Mouse (Mus musculus): ENCODE data around the gene C1rb. TPM values are rescaled to one million over a fixed set of nuclear protein-coding genes. Genes with fewer than 3 reads are reported as not detected.
A peak's percentile ranks its signal among the peaks of the same experiment; 100 is the strongest.
"Not testable (repeated sequence)": the region's sequence is repeated elsewhere in the genome, so short reads cannot be mapped to it uniquely, and the experiment has no call there.

C1rb gene
- 0.26 TPM in 1 of 2 replicates, not detected in the other for total RNA-seq (2012; rRNA removed)

DNA sequence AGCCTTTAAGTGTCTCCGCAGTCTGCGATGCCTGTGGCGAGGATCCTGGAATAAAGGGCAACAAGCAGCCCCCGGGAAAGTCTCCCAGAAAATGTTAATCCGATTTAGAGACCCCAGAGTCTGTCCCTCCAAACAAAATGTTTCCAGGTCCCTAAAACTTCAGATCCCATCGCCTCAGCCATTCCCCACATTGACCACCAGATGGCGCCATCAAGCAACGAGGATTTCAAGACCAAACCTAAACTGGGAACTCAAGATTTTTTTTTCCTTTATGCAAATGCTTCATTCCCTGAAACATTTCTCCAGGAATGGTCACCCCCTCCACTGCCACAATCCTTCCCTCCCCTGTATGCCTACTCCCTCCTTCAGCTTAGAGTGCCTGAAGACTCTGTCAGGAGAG is at the start of gene C1rb:
Gene C1rb (plus strand): TSS at position 269 of the 400 bp plus-strand sequence.
- H3K9ac ChIP-seq (ENCODE audit: insufficient read depth, low read depth, low read length, poor library complexity, severe bottlenecking), result no peak within 1 kb of the TSS
- in situ Hi-C loops (cut with MboI; ENCODE audit: low sequenced_read_pairs in 2 of 2, unreplicated experiment in 2 of 2), result no loop called here
- H3K4me1 ChIP-seq (ENCODE audit: control insufficient read depth in 2 of 2, insufficient read depth in 2 of 2, low read length in 2 of 2, poor library complexity in 1 of 2), result peaks cover 0 to 2% of the 10 kb centered on the region in 2 experiments; a peak in 1 of 4 replicates

GRCm38 (mm10) chr6:124522082-124522481 is 48.0 kb upstream of the C1rb start:
- H3K9me3 ChIP-seq (ENCODE audit: control insufficient read depth, insufficient read depth, low read depth, low read length); H3K4me3 ChIP-seq (ENCODE audit: insufficient read depth in 1 of 2, low read depth in 1 of 2, low read length in 2 of 2, poor library complexity in 1 of 2, severe bottlenecking in 1 of 2); H3K27ac ChIP-seq (ENCODE audit: insufficient read depth, low read depth, low read length, poor library complexity, severe bottlenecking); H3K36me3 ChIP-seq (ENCODE audit: control insufficient read depth, insufficient read depth, low read length, poor library complexity, severe bottlenecking); DNase-seq (ENCODE audit: low read depth, low spot score); H3K4me1 ChIP-seq (ENCODE audit: control insufficient read depth in 2 of 2, insufficient read depth in 2 of 2, low read length in 2 of 2, poor library complexity in 1 of 2); in situ Hi-C loops (cut with MboI; ENCODE audit: low sequenced_read_pairs in 2 of 2, unreplicated experiment in 2 of 2); H3K9ac ChIP-seq (ENCODE audit: insufficient read depth, low read depth, low read length, poor library complexity, severe bottlenecking): not testable (repeated sequence)

More for the DNA sequence above, at the start of gene C1rb:
- Histone ChIP-seq H3K9me3 (ENCODE audit: control insufficient read depth, insufficient read depth, low read depth, low read length) (no peaks in the 10 kb centered on the region), H3K27ac (ENCODE audit: insufficient read depth, low read depth, low read length, poor library complexity, severe bottlenecking) (no peak within 1 kb of the TSS), H3K4me3 (ENCODE audit: insufficient read depth in 1 of 2, low read depth in 1 of 2, low read length in 2 of 2, poor library complexity in 1 of 2, severe bottlenecking in 1 of 2) (peak within 1 kb of the TSS in 1 of 2 experiments; percentile 31; a peak in 1 of 4 replicates), H3K36me3 (ENCODE audit: control insufficient read depth, insufficient read depth, low read length, poor library complexity, severe bottlenecking) (no peaks in the 10 kb centered on the region)
- DNase-seq (ENCODE audit: low read depth, low spot score), result peak; percentile 60
- TF ChIP-seq ZC3H11A (IDR thresholded peaks at IDR 0.05; ENCODE audit: borderline replicate concordance, low read depth, low read length) (no peak), HCFC1 (IDR thresholded peaks at IDR 0.05; ENCODE audit: borderline replicate concordance, insufficient read depth, low read length) (no peak), ZNF384 (IDR thresholded peaks at IDR 0.05; ENCODE audit: low read depth, low read length) (0 out of 2 replicates have a peak, but pooled peaks have one; percentile 50)

- Histone ChIP-seq H3K9me3 (ENCODE audit: control insufficient read depth, insufficient read depth, low read depth, low read length) (no peaks in the 10 kb centered on the region), H3K9ac (ENCODE audit: insufficient read depth, low read depth, low read length, poor library complexity, severe bottlenecking) (no peak overlapping the region), H3K36me3 (ENCODE audit: control insufficient read depth, insufficient read depth, low read length, poor library complexity, severe bottlenecking) (no peaks in the 10 kb centered on the region), H3K27ac (ENCODE audit: insufficient read depth, low read depth, low read length, poor library complexity, severe bottlenecking) (no peak overlapping the region), H3K4me1 (ENCODE audit: control insufficient read depth in 2 of 2, insufficient read depth in 2 of 2, low read length in 2 of 2, poor library complexity in 1 of 2) (no peaks in the 10 kb centered on the region), H3K4me3 (ENCODE audit: insufficient read depth in 1 of 2, low read depth in 1 of 2, low read length in 2 of 2, poor library complexity in 1 of 2, severe bottlenecking in 1 of 2) (no peak overlapping the region)
- no peak for DNase-seq (ENCODE audit: low read depth, low spot score)
- in situ Hi-C loops (cut with MboI; ENCODE audit: low sequenced_read_pairs in 2 of 2, unreplicated experiment in 2 of 2), result no loop called here
- TF ChIP-seq HCFC1 (IDR thresholded peaks at IDR 0.05; ENCODE audit: borderline replicate concordance, insufficient read depth, low read length) (no peak), ZC3H11A (IDR thresholded peaks at IDR 0.05; ENCODE audit: borderline replicate concordance, low read depth, low read length) (no peak), CHD2 (IDR thresholded peaks at IDR 0.05; ENCODE audit: low read depth, low read length) (no peak), ZNF384 (IDR thresholded peaks at IDR 0.05; ENCODE audit: low read depth, low read length) (no peak), MAFK (IDR thresholded peaks at IDR 0.05; ENCODE audit: insufficient read depth, low read depth, low read length) (no peak)
Observed at GRCm38 (mm10) chr6:124527881-124528280, 42.2 kb upstream of the C1rb start.

DNA sequence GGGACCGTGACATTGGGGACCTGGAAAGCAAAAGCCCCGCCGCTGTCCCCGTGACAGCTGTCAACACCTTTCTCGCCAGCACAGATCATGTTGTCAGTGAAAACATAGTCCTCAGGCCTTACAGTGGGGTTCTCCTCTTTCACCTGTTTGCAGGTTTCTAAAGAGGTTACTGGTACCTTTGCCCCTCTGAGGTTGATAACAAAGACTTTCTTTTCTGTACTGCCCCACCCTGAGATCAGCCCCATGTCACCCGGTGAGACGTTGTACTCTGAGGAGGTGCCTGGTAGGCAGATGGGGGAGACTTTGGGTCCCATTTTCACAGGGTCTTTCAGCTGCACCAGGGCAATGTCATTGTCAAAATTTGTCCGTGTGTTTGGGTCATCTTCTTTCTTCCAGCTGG is 39.0 kb upstream of the C1rb start:
- in situ Hi-C loops (cut with MboI; ENCODE audit: low sequenced_read_pairs in 2 of 2, unreplicated experiment in 2 of 2), result no loop called here
- Histone ChIP-seq H3K9me3 (ENCODE audit: control insufficient read depth, insufficient read depth, low read depth, low read length) (no peaks in the 10 kb centered on the region), H3K9ac (ENCODE audit: insufficient read depth, low read depth, low read length, poor library complexity, severe bottlenecking) (no peak overlapping the region), H3K4me1 (ENCODE audit: control insufficient read depth in 2 of 2, insufficient read depth in 2 of 2, low read length in 2 of 2, poor library complexity in 1 of 2) (no peaks in the 10 kb centered on the region), H3K4me3 (ENCODE audit: insufficient read depth in 1 of 2, low read depth in 1 of 2, low read length in 2 of 2, poor library complexity in 1 of 2, severe bottlenecking in 1 of 2) (no peak overlapping the region), H3K27ac (ENCODE audit: insufficient read depth, low read depth, low read length, poor library complexity, severe bottlenecking) (no peak overlapping the region), H3K36me3 (ENCODE audit: control insufficient read depth, insufficient read depth, low read length, poor library complexity, severe bottlenecking) (no peaks in the 10 kb centered on the region)
- DNase-seq (ENCODE audit: low read depth, low spot score), result no peak
- TF ChIP-seq MAFK (IDR thresholded peaks at IDR 0.05; ENCODE audit: insufficient read depth, low read depth, low read length) (no peak), ZNF384 (IDR thresholded peaks at IDR 0.05; ENCODE audit: low read depth, low read length) (no peak), CHD2 (IDR thresholded peaks at IDR 0.05; ENCODE audit: low read depth, low read length) (no peak), HCFC1 (IDR thresholded peaks at IDR 0.05; ENCODE audit: borderline replicate concordance, insufficient read depth, low read length) (no peak), ZC3H11A (IDR thresholded peaks at IDR 0.05; ENCODE audit: borderline replicate concordance, low read depth, low read length) (no peak)

DNA sequence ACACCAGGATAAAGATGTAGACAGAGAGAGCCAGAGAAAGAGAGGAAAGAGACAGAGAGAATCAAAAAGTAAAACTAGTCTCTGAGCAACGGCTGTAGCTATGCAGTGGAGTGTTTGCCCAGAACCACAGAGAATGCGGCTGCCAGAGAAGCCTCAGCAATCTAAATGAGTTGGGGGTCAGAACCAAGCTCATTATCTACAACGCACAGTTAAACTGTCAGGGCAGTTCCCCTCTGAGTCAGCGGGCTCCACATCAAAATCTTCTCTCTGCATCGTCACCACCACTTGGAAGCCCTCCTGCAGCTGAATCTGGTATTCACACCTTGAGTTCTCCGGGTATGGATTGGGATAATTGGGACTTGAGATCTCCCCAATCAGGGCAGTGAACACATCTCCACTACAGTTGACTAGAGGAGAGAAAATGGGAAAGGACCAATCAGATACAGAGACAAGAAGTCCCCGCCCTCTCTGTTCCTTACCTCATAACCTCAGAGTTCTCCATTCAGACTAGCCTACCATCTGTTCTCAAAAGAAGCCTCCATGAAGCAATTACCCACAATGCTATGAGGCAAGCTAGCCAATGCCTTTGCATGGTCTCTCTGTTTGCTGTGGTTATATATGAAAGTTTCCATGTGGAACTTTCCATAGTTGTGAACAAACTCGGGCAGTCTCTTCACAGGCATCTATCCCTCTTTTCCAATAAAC is 33.8 kb upstream of the C1rb start:
- H3K9ac ChIP-seq (ENCODE audit: insufficient read depth, low read depth, low read length, poor library complexity, severe bottlenecking); H3K4me3 ChIP-seq (ENCODE audit: insufficient read depth in 1 of 2, low read depth in 1 of 2, low read length in 2 of 2, poor library complexity in 1 of 2, severe bottlenecking in 1 of 2); H3K27ac ChIP-seq (ENCODE audit: insufficient read depth, low read depth, low read length, poor library complexity, severe bottlenecking); H3K4me1 ChIP-seq (ENCODE audit: control insufficient read depth in 2 of 2, insufficient read depth in 2 of 2, low read length in 2 of 2, poor library complexity in 1 of 2); DNase-seq (ENCODE audit: low read depth, low spot score); H3K9me3 ChIP-seq (ENCODE audit: control insufficient read depth, insufficient read depth, low read depth, low read length); H3K36me3 ChIP-seq (ENCODE audit: control insufficient read depth, insufficient read depth, low read length, poor library complexity, severe bottlenecking); in situ Hi-C loops (cut with MboI; ENCODE audit: low sequenced_read_pairs in 2 of 2, unreplicated experiment in 2 of 2): not testable (repeated sequence)

DNA sequence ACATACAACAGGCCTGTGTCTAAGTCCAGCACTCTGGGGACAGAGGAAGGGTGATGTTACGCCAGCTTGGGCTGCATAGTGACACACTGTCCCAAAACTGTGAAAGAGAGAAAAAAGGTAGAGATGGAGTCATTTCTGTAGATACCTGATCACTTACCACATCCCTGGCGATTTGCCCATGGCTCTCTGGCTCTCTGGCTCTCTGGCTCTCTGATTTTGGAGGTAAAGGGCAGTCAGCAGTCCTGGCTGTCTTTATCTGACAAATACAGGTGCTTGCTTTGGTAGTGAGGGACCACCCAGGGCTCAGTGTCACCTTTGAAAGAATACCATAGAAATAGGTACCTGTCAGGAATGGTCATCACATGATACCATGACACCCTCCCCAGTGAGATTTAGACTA is 28.9 kb upstream of the C1rb start:
- DNase-seq (ENCODE audit: low read depth, low spot score); H3K9me3 ChIP-seq (ENCODE audit: control insufficient read depth, insufficient read depth, low read depth, low read length); H3K4me1 ChIP-seq (ENCODE audit: control insufficient read depth in 2 of 2, insufficient read depth in 2 of 2, low read length in 2 of 2, poor library complexity in 1 of 2); H3K4me3 ChIP-seq (ENCODE audit: insufficient read depth in 1 of 2, low read depth in 1 of 2, low read length in 2 of 2, poor library complexity in 1 of 2, severe bottlenecking in 1 of 2); in situ Hi-C loops (cut with MboI; ENCODE audit: low sequenced_read_pairs in 2 of 2, unreplicated experiment in 2 of 2); H3K9ac ChIP-seq (ENCODE audit: insufficient read depth, low read depth, low read length, poor library complexity, severe bottlenecking); H3K27ac ChIP-seq (ENCODE audit: insufficient read depth, low read depth, low read length, poor library complexity, severe bottlenecking); H3K36me3 ChIP-seq (ENCODE audit: control insufficient read depth, insufficient read depth, low read length, poor library complexity, severe bottlenecking): not testable (repeated sequence)

- DNase-seq (ENCODE audit: low read depth, low spot score), result peak; percentile 51
- H3K36me3 ChIP-seq (ENCODE audit: control insufficient read depth, insufficient read depth, low read length, poor library complexity, severe bottlenecking); in situ Hi-C loops (cut with MboI; ENCODE audit: low sequenced_read_pairs in 2 of 2, unreplicated experiment in 2 of 2); H3K27ac ChIP-seq (ENCODE audit: insufficient read depth, low read depth, low read length, poor library complexity, severe bottlenecking); H3K9ac ChIP-seq (ENCODE audit: insufficient read depth, low read depth, low read length, poor library complexity, severe bottlenecking); H3K4me1 ChIP-seq (ENCODE audit: control insufficient read depth in 2 of 2, insufficient read depth in 2 of 2, low read length in 2 of 2, poor library complexity in 1 of 2); H3K9me3 ChIP-seq (ENCODE audit: control insufficient read depth, insufficient read depth, low read depth, low read length); H3K4me3 ChIP-seq (ENCODE audit: insufficient read depth in 1 of 2, low read depth in 1 of 2, low read length in 2 of 2, poor library complexity in 1 of 2, severe bottlenecking in 1 of 2): not testable (repeated sequence)
Observed at GRCm38 (mm10) chr6:124542284-124542683, 27.8 kb upstream of the C1rb start, which contains the start of gene C1s1. C1s1 (minus strand) TSS chr6:124542359.

Measured in ES-E14 (cell line).